Mouse (Mus musculus) left cerebral cortex, adult 2 months (tissue): Measurements from ENCODE around the gene Hipk4. TPM values are rescaled to one million over a fixed set of nuclear protein-coding genes. Genes with fewer than 3 reads are reported as not detected.
"Not testable (repeated sequence)": the region's sequence is repeated elsewhere in the genome, so short reads cannot be mapped to it uniquely, and the experiment has no call there.

Experiments
- DNase-seq, 2 experiments: peaks; one replicate each; pipeline ENCODE4 v3.0.0; 2021 to 2022; ENCODE audit warnings: low spot score in 2 of 2, mixed read lengths in 1 of 2; ENCODE audit errors: extremely low spot score in 1 of 2
- H3K27ac ChIP-seq: fragments of 200-600 bp; 2 replicates; pipeline ENCODE4 v1.8.1; 2022
- H3K4me3 ChIP-seq: fragments of 200-600 bp; 2 replicates; pipeline ENCODE4 v1.8.1; 2022
- CTCF ChIP-seq: fragments of 200-600 bp; IDR thresholded peaks from 2 replicates; pipeline ENCODE4 v1.8.1; 2022; ENCODE audit warnings: antibody characterized with exemption, mild to moderate bottlenecking, moderate library complexity
- intact Hi-C: fragments of 180-260 bp; cut with DNase I; formaldehyde crosslinking; loops from one replicate; pipeline ENCODE4 v1.15.1; 2025
- total RNA-seq, 2 experiments: library from RNA; stranded (reverse); gene quantifications; 2 replicates each; pipeline ENCODE4 v1.2.3; 2021

The Hipk4 gene
- total RNA-seq, 2 experiments from 2014 or later, result 0.16 TPM; not detected in 1

DNA sequence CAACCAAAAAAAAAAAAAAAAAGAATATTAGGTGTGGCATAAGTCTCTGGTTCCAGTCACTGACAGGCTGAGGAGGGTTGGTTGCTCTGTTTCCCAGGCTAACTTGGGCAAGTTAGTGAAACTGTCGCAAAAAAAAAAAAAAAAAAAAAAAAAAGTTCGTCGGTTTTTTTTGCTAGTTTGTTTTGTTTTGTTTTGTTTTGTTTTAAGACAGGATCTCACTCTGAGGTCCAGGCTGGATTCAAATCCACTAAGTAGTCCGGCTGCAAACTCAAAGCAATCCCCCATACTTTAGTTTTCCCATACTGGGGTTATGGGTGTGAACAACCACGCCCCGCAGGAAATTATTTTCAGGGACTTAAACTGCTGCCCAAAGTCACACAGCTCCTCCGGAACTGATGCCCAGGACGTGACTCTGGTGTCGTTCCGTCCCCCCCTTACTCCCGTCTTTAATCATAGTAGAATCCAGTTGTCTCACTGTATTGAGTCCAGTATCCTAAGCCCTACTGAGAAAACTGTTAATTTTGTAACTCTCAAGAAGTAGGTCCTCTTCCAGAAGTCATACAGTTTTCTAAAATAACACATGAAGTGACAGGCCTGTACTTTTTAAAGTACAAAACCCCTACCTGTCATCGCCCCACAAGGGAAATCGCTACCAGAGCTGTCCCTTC is 36.8 kb upstream of the Hipk4 start:
- peak overlapping the region; percentile 56 for H3K27ac ChIP-seq
- no peak for DNase-seq
- peak overlapping the region; percentile 70 for H3K4me3 ChIP-seq
- intact Hi-C loops, result loop anchor here (5.0 to 10.0 kb wide), 2 partner anchors 199 to 254 kb away; partner anchors contain the start of genes Coq8b and Zfp607b
- TF ChIP-seq CTCF, result no peak

DNA sequence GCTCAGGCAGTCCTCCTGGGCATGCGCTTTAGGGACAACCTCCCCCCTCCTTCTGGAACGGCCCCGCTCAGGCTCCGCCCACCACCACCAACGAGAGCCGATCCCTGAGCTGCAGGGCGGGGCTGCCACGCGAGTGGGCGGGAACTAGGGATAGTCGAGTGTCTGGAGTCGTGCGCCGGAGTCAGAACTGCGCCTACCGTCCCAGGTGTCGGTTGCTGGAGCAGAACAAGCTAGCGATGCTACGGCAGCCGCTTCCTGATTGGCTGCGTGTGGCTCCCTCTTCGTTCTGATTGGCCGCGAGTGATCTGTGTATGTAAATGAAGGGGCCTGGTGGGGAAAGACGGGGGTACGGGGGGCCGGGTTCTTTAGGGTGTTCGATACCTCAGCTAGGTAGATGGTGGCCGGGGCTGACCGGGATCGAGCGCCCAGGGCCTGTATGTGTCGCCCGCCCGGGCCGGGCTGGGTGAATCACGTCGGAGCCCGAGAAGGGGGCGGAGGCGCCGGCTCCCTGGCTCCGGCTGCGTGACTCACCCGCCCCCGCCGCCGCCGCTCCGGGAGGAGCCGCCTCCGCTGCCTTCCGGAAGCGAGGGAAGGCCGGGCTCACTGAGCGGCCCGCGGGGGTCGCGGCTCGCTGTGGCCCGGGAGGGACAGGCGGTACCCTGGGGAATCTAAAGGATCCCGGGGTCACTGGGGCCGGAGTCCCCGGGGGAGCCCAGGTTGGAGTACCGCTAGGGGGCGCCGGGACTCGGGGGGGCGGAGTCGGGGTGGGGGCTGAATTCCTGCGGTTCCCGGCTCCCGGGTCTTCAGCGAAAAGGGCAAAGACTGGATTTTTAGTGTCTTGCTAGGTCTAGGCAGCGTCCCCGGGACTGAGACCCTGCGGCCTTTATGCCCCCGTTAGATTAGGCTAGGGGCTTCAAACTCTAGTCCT is 36.0 kb upstream of the Hipk4 start, which contains the start of gene Sertad1:
Sertad1 (plus strand) TSS at position 141 of the 928 bp plus-strand sequence.
- DNase-seq, result peak; percentile 99 to 100
- peak within 1 kb of the TSS; percentile 70 for H3K4me3 ChIP-seq
- peak; percentile 79 for TF ChIP-seq CTCF
- intact Hi-C loops, result loop anchor here (1.0 to 10.0 kb wide), 3 partner anchors 41 to 255 kb away; partner anchors contain the start of genes Coq8b and Zfp607b
- H3K27ac ChIP-seq, result peak within 1 kb of the TSS; percentile 98

DNA sequence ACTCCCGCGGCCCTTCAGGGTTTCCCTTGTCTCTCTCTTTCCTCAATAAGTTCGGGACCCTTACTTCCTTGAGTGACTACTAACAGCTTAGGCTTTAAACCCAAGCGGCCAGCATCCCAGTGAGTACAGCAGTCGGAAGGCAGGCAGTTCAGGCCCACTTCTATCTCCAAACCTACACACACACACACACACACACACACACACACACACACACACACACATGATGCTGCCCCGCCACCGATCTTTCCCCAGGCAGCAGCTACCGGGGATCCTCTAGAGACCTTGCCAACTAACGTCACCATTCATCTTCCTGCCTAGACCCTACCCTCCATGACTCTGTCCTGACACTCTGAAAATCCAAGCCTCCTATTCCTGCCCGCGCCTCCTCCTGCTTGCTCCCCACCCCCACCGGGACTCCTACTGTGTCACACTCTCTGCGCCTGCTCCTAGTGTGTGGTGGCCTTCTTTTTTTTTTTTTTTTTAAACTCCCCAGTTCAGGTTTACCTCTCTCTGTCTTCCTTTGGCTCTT is 35.3 kb upstream of the Hipk4 start:
- peak overlapping the region; percentile 98 for H3K27ac ChIP-seq
- intact Hi-C loops, result loop anchor here (1.0 to 10.0 kb wide), 3 partner anchors 42 to 256 kb away; partner anchors contain the start of genes Coq8b and Zfp607b
- TF ChIP-seq CTCF, result no peak
- peak; percentile 65 to 68 for DNase-seq
- H3K4me3 ChIP-seq, result peak overlapping the region; percentile 70

DNA sequence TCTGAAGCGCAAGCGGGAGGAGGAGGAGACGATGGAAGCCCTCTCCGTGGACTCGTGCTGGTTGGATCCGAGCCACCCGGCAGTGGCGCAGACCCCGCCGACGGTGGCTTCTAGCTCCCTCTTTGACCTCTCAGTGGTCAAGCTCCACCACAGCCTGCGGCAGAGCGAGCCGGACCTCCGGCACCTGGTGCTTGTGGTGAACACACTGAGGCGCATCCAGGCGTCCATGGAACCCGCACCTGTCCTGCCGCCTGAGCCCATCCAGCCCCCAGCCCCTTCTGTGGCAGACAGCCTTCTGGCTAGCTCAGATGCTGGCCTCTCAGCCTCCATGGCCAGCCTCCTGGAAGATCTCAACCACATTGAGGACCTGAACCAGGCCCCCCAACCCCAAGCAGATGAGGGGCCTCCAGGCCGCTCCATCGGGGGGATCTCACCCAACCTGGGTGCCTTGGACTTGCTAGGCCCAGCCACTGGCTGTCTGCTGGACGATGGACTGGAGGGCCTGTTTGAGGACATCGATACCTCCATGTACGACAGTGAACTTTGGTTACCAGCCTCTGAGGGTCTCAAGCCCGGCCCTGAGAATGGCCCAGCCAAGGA is 33.7 kb upstream of the Hipk4 start:
- intact Hi-C loops, result loop anchor here (5.0 to 10.0 kb wide), 2 partner anchors 195 to 257 kb away; partner anchors contain the start of genes Coq8b and Zfp607b
- Histone ChIP-seq H3K4me3 (no peak overlapping the region), H3K27ac (peak overlapping the region; percentile 83)
- no peak for DNase-seq
- no peak for TF ChIP-seq CTCF

DNA sequence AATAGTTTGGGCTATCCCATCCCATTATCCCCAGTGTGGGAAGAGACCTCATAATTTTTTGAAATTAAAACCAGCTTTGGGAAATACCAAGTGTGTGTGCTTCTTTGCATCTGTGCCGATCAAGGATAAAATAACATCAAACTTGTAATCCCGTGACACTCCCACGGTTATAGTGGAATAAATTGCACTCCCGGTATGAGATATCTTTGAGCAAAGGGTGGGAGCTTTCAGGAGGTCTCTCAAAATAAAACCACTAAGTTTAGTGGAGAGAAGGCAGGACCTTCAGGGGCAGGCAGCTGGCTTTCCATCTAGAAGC is 32.9 kb upstream of the Hipk4 start:
- H3K27ac ChIP-seq, result peak overlapping the region; percentile 83
- TF ChIP-seq CTCF, result no peak
- intact Hi-C loops, result loop anchor here (1.0 to 5.0 kb wide), 3 partner anchors 17 to 153 kb away; partner anchors contain the start of genes Akt2, Ltbp4 and Sertad3
- peak overlapping the region; percentile 45 for H3K4me3 ChIP-seq
- DNase-seq, result no peak

DNA sequence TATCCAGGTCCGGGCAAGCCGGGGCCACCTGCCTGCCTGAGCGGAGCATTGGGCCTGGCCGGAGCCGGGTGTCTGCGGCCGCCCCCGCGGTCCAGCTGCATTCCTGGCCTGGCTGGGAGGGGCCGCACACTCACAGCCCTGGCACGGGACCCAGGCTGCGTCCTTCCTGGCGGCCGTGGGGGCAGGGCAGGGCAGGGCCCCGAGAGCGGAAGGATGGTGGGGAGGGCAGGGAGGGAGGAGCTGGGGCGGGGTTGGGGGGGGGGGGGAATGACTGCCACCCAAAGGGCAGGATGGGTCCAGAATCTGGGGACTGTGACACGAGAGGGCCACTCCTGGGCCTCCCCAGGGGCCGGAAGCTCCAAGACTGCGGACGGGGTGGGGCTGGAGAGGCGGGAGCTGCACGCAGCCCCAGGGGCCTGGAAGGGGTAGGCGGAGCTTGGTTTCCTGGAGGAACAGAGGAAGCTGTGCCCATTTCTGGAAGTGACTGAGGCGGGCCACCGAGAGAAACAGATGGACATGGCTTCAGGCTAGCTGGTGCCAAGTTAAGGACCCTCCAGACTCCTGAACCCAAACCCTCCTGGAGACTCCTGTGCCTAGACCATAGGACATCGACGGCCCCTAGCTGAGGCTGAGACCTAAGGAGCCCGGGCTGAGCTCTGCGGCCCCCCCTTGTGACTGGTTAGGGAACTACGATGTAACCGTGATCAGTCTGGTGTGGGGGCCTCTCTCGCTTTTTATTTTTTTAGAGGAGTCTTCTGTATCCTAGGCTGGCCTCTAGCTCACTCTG is 32.3 kb upstream of the Hipk4 start:
- Histone ChIP-seq H3K4me3 (peak overlapping the region; percentile 45), H3K27ac (peak overlapping the region; percentile 83)
- intact Hi-C loops, result loop anchor here (1.0 to 5.0 kb wide), 3 partner anchors 17 to 154 kb away; partner anchors contain the start of genes Akt2, Ltbp4 and Sertad3
- peak; percentile 80 to 82 for DNase-seq
- peak; percentile 92 for TF ChIP-seq CTCF

DNA sequence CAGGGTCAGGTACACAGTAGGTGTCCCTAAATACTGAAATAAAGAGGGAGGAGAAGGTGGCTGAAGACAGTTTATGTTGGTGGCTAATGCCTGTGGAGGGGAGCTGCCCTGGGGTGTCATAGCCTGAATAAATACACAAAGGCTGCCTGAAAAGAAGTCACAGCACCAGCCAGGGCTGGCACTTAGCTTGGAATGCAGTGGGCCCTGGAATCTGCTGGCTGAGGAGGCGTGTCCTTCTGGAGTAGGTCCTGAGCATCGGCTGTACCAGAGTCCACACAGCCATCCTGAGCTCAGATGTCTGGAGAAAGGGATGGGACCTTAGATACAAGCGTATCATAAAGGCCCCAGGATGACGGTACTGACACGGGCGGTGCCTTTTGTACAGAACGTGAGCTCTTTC is 31.2 kb upstream of the Hipk4 start:
- H3K4me3 ChIP-seq, result no peak overlapping the region
- no peak for DNase-seq
- TF ChIP-seq CTCF, result no peak
- H3K27ac ChIP-seq, result no peak overlapping the region
- intact Hi-C loops, result loop anchor here (2.0 to 5.0 kb wide), 3 partner anchors 15 to 155 kb away; partner anchors contain the start of genes Akt2 and Ltbp4

DNA sequence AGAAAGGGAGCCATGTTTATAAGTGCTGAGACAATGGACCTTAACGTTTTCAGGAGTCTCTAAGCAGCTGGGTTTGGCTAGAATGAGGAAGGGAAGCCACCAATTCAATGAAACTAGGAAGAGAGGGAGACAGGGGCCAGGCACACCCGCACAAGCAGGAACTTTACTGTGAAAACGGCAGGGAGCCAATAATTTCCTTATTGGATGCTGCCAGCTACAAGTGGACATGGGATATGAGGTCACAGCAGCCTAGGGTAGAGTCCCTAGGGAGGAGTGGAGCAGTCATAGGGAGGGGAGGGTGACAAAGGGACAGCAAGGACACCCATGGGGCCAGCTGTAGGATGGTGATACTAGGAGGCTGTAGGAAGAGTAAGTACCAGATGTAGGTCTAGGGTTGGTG is 30.0 kb upstream of the Hipk4 start:
- Histone ChIP-seq H3K27ac (no peak overlapping the region), H3K4me3 (no peak overlapping the region)
- no peak for DNase-seq
- intact Hi-C loops, result loop anchor here (2.0 to 5.0 kb wide), 2 partner anchors 14 to 99 kb away; partner anchors contain the start of gene Akt2
- no peak for TF ChIP-seq CTCF

DNA sequence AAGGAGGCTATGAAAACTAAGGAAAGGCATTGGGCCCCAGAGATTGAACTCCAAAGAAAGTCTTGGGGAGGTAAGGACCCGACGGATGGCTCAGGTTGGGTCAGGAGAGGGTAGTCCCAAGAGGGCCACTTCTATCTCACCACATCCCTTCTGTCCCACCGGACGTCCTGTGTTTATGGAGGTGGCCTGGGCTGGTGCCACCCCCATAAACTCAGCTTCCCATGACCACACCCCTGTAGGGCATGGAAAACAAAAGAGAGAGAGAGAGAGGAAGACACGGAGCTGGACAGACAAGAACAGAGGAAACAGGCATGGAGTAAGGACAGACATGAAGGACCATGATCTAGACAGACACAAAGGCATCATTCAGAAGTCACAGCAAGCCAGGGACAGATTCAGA is 29.6 kb upstream of the Hipk4 start:
- no peak for DNase-seq
- no peak overlapping the region for H3K27ac ChIP-seq
- intact Hi-C loops, result loop anchor here (2.0 to 5.0 kb wide), 2 partner anchors 13 to 99 kb away; partner anchors contain the start of gene Akt2
- TF ChIP-seq CTCF, result no peak
- no peak overlapping the region for H3K4me3 ChIP-seq

DNA sequence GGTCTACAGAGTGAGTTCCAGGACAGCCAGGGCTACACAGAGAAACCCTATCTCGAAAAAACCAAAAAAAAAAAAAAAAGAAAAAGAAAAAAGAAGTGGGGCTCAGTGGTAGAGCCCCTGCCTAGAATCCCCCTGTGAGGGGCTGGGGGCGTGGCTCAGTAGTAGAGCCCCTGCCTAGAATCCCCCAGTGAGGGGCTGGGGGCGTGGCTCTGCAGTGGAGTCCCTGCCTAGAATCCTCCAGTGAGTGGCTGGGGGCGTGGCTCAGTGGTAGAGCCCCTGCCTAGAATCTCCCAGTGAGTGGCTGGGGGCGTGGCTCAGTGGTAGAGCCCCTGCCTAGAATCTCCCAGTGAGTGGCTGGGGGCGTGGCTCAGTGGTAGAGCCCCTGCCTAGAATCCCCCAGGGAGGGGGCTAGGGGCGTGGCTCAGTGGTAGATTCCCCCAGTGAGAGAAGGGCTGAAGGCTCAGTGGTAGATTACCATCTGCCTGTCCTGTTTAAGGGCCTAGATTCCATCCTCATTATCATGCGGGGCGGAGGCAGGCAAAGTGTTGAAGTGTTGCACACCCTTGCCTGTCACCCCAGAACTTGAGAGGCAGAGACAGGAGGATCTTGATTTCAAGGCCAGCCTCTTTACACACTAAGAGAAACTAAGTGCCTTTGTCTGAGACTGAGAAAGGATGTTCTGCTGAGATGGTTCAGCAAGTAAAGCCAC is 28.3 kb upstream of the Hipk4 start:
- intact Hi-C loops, result loop anchor here (5.0 kb wide), 1 partner anchor 97 kb away; the partner anchor contains the start of gene Akt2
- H3K4me3 ChIP-seq, DNase-seq, H3K27ac ChIP-seq: not testable (repeated sequence)
